Mouse (Mus musculus) intestine, postnatal 0 days (tissue): ENCODE measurements around the gene Smg7. TPM values are rescaled to one million over a fixed set of nuclear protein-coding genes. Genes with fewer than 3 reads are reported as not detected.
A peak's percentile ranks its signal among the peaks of the same experiment; 100 is the strongest.

Experiments used
- ATAC-seq: fragments of 200-750 bp; cut with Nextera tagmentation; 2 replicates; pipeline ENCODE4 v1.8.0; 2017; ENCODE audit warnings: mild to moderate bottlenecking, moderate TSS enrichment, moderate library complexity
- H3K27ac ChIP-seq: fragments of 300-500 bp; sonication (generic); 2 replicates; pipeline ENCODE4 v1.5.1; 2014; ENCODE audit warnings: mild to moderate bottlenecking, low read depth, low read length, moderate library complexity
- H3K27me3 ChIP-seq: fragments of 300-500 bp; sonication (generic); replicated peaks from 2 replicates; pipeline ENCODE4 v1.6.1; 2014; ENCODE audit warnings: low read length, mixed read lengths; ENCODE audit not compliant: control insufficient read depth, insufficient read depth
- H3K36me3 ChIP-seq: fragments of 300-500 bp; sonication (generic); 2 replicates; pipeline ENCODE4 v1.6.1; 2014; ENCODE audit warnings: mild to moderate bottlenecking, moderate library complexity; ENCODE audit not compliant: control insufficient read depth, insufficient read depth
- H3K4me1 ChIP-seq: fragments of 300-500 bp; sonication (generic); replicated peaks from 2 replicates; pipeline ENCODE4 v1.6.1; 2014; ENCODE audit warnings: antibody characterized with exemption, low read length, mixed read lengths; ENCODE audit not compliant: control insufficient read depth, insufficient read depth
- H3K4me2 ChIP-seq: fragments of 300-500 bp; sonication (generic); replicated peaks from 2 replicates; pipeline ENCODE4 v1.6.1; 2014; ENCODE audit warnings: low read depth, mild to moderate bottlenecking, moderate library complexity
- H3K4me3 ChIP-seq: fragments of 300-500 bp; sonication (generic); 2 replicates; pipeline ENCODE4 v1.5.1; 2014; ENCODE audit warnings: low read depth, low read length
- H3K9ac ChIP-seq: fragments of 300-500 bp; sonication (generic); 2 replicates; pipeline ENCODE4 v1.6.1; 2014; ENCODE audit warnings: mild to moderate bottlenecking, low read depth, low read length
- H3K9me3 ChIP-seq: fragments of 300-500 bp; sonication (generic); 2 replicates; pipeline ENCODE4 v1.6.1; 2016; ENCODE audit warnings: mixed run types; ENCODE audit not compliant: control insufficient read depth
- CTCF ChIP-seq: sonication (generic); IDR thresholded peaks from 2 replicates; pipeline ENCODE4 v1.5.1; 2016; ENCODE audit warnings: low read depth, mild to moderate bottlenecking, control low read depth, antibody characterized with exemption, moderate library complexity
- WGBS: fragments of 180-500 bp; shearing (Covaris S2); extraction: QIAGEN DNeasy Blood & Tissue Kit; methylation state at CpG from one replicate; pipeline ENCODE4 v1.1.7; 2014; 5-methylcytosine and 5-hydroxymethylcytosine counted together
- polyA plus RNA-seq: library from polyadenylated mRNA; unstranded; fragments of >200 nt; fragmentation: Nextera tagmentation; extraction: Ambion mirVana; gene quantifications from 2 replicates; pipeline ENCODE4 v1.2.1, GENCODE M21; 2015

The Smg7 gene
- polyA plus RNA-seq, 1 experiment from 2014 or later, result 11.4 TPM

GRCm38 (mm10) chr1:152917626-152918025, 15.2 kb upstream of the Smg7 start:
- WGBS, result 67% methylated on average over 4 of the region's 4 CpGs
- Histone ChIP-seq H3K27me3 (no peaks in the 10 kb centered on the region), H3K36me3 (no peaks in the 10 kb centered on the region)

GRCm38 (mm10) chr1:152916936-152917335, 14.5 kb upstream of the Smg7 start:
- WGBS, result 68% methylated on average over 5 of the region's 5 CpGs
- ATAC-seq, result 0 out of 2 replicates have a peak, but pooled peaks have one; percentile 43
- Histone ChIP-seq H3K36me3 (no peaks in the 10 kb centered on the region), H3K4me2 (no peak overlapping the region), H3K4me3 (no peak overlapping the region), H3K9ac (no peak overlapping the region), H3K4me1 (peaks cover 2% of the 10 kb centered on the region; the same call in 1 of the 2 replicates), H3K27ac (no peak overlapping the region), H3K9me3 (no peaks in the 10 kb centered on the region), H3K27me3 (no peaks in the 10 kb centered on the region)
- TF ChIP-seq CTCF, result no peak

More at GRCm38 (mm10) chr1:152917626-152918025, 15.2 kb upstream of the Smg7 start:
- Histone ChIP-seq H3K4me1 (peaks cover 2% of the 10 kb centered on the region; the same call in 1 of the 2 replicates), H3K9ac (no peak overlapping the region), H3K4me2 (no peak overlapping the region), H3K4me3 (no peak overlapping the region), H3K27ac (no peak overlapping the region), H3K9me3 (no peaks in the 10 kb centered on the region)
- ATAC-seq, result no peak
- no peak for TF ChIP-seq CTCF

GRCm38 (mm10) chr1:152915766-152916165, 13.3 kb upstream of the Smg7 start:
- H3K9ac ChIP-seq, result no peak overlapping the region
- H3K36me3 ChIP-seq, result no peaks in the 10 kb centered on the region
- H3K27me3 ChIP-seq, result no peaks in the 10 kb centered on the region
- no peak overlapping the region for H3K27ac ChIP-seq
- WGBS, result 57% methylated on average over 5 of the region's 5 CpGs
- H3K4me1 ChIP-seq, result peaks cover 2% of the 10 kb centered on the region; the same call in 1 of the 2 replicates
- no peak for ATAC-seq
- TF ChIP-seq CTCF, result no peak
- H3K4me2 ChIP-seq, result no peak overlapping the region
- H3K9me3 ChIP-seq, result no peaks in the 10 kb centered on the region
- no peak overlapping the region for H3K4me3 ChIP-seq

GRCm38 (mm10) chr1:152913483-152914460, 11.3 kb upstream of the Smg7 start:
- H3K4me3 ChIP-seq, result no peak overlapping the region
- H3K9me3 ChIP-seq, result no peaks in the 10 kb centered on the region
- H3K9ac ChIP-seq, result no peak overlapping the region
- no peaks in the 10 kb centered on the region for H3K27me3 ChIP-seq
- no peak overlapping the region for H3K4me2 ChIP-seq
- no peak for TF ChIP-seq CTCF
- ATAC-seq, result no peak
- 66% methylated on average over 6 of the region's 6 CpGs for WGBS
- peaks cover 2% of the 10 kb centered on the region; the same call in 1 of the 2 replicates for H3K4me1 ChIP-seq
- no peak overlapping the region for H3K27ac ChIP-seq
- no peaks in the 10 kb centered on the region for H3K36me3 ChIP-seq

GRCm38 (mm10) chr1:152904469-152904868, 2.0 kb upstream of the Smg7 start:
- H3K27ac ChIP-seq, result peak overlapping the region; percentile 64

GRCm38 (mm10) chr1:152903591-152904135, 1.2 kb upstream of the Smg7 start:
- H3K27ac ChIP-seq, result peak overlapping the region; percentile 100
- H3K36me3 ChIP-seq, result no peaks in the 10 kb centered on the region
- no peak for ATAC-seq
- H3K27me3 ChIP-seq, result no peaks in the 10 kb centered on the region
- TF ChIP-seq CTCF, result no peak
- no peaks in the 10 kb centered on the region for H3K4me1 ChIP-seq
- peak overlapping the region; percentile 96 for H3K4me3 ChIP-seq
- no peaks in the 10 kb centered on the region for H3K9me3 ChIP-seq
- H3K4me2 ChIP-seq, result peak overlapping the region; percentile 99
- H3K9ac ChIP-seq, result peak overlapping the region; percentile 55
- WGBS, result under 1% methylated on average over 36 of the region's 36 CpGs

More at GRCm38 (mm10) chr1:152904469-152904868, 2.0 kb upstream of the Smg7 start:
- Histone ChIP-seq H3K4me1 (no peaks in the 10 kb centered on the region), H3K9me3 (no peaks in the 10 kb centered on the region), H3K9ac (no peak overlapping the region), H3K4me2 (peak overlapping the region; percentile 99), H3K27me3 (no peaks in the 10 kb centered on the region), H3K4me3 (peak overlapping the region; percentile 96), H3K36me3 (no peaks in the 10 kb centered on the region)
- under 1% methylated on average over 14 of the region's 14 CpGs for WGBS
- peak; percentile 89 for TF ChIP-seq CTCF
- peak; percentile 58 for ATAC-seq
